Mouse (Mus musculus): ENCODE measurements around the gene Trim56. TPM values are rescaled to one million over a fixed set of nuclear protein-coding genes. Genes with fewer than 3 reads are reported as not detected.

The Trim56 gene
- polyA plus RNA-seq, 1 experiment from 2014 or later = 6.8 TPM

- 95% methylated on average over 8 of the region's 8 CpGs for WGBS
Observed at GRCm38 (mm10) chr5:137073141-137073540, 42.9 kb downstream of the Trim56 start.

GRCm38 (mm10) chr5:137072079-137072960 is 43.7 kb downstream of the Trim56 start, which contains the start of gene Serpine1:
Serpine1 (minus strand) TSS chr5:137072268.
- peak; percentile 90 for ATAC-seq (ENCODE audit: insufficient number of reproducible peaks, insufficient read depth, low FRiP score, low TSS enrichment)
- Histone ChIP-seq H3K9me3 (no peaks in the 10 kb centered on the region), H3K27ac (peak within 1 kb of the TSS; percentile 68), H3K36me3 (no peaks in the 10 kb centered on the region), H3K27me3 (no peaks in the 10 kb centered on the region), H3K4me2 (replicated peaks) (peak within 1 kb of the TSS; percentile 47), H3K4me1 (peaks cover 9% of the 10 kb centered on the region; the same call in 1 of the 2 replicates), H3K4me3 (peak within 1 kb of the TSS; percentile 28), H3K9ac (no peak within 1 kb of the TSS)
- WGBS = 16% methylated on average over 23 of the region's 23 CpGs

More at GRCm38 (mm10) chr5:137073141-137073540, 42.9 kb downstream of the Trim56 start:
- Histone ChIP-seq H3K27ac (no peak overlapping the region), H3K27me3 (no peaks in the 10 kb centered on the region), H3K9me3 (no peaks in the 10 kb centered on the region), H3K4me1 (peaks cover 12% of the 10 kb centered on the region; the same call in 1 of the 2 replicates), H3K4me3 (no peak overlapping the region), H3K36me3 (no peaks in the 10 kb centered on the region), H3K9ac (no peak overlapping the region), H3K4me2 (replicated peaks) (no peak overlapping the region)
- ATAC-seq (ENCODE audit: insufficient number of reproducible peaks, insufficient read depth, low FRiP score, low TSS enrichment) = no peak

DNA sequence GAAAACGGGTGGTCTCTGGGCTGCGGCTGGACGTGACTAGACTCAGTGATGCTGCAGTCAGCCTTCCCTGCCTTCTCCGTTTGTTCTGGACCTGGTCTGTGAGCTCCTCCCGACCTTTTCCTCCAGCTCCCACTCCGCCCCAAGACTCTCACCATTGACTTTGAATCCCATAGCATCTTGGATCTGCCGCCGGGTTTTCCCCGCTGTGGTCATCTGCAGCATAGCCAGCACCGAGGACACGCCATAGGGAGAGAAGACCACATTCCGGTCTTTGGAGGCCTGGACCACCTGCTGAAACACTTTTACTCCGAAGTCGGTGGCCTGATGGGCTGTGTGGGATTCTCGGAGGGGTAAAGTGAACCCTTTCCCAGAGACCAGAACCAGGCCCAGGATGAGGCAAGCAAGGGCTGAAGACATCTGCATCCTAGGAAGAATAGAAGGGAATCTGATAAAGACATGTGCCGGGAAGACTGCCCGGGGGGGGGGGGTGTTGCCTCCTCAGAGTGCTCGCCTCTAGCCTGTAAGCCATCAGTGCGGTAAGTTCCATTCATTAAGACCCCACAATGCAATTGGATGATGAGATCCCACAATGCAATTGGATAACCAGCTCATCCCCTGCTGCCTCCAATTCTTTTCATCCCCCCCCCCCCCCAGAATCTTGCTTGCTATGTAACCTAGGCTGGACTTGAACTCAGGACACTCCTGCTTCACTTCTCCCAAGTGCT is 45.0 kb downstream of the Trim56 start:
- peak overlapping the region; percentile 47; the same call in 1 of the 2 replicates for H3K4me2 ChIP-seq (replicated peaks)
- 88% methylated on average over 19 of the region's 19 CpGs for WGBS
- ATAC-seq (ENCODE audit: insufficient number of reproducible peaks, insufficient read depth, low FRiP score, low TSS enrichment) = no peak

DNA sequence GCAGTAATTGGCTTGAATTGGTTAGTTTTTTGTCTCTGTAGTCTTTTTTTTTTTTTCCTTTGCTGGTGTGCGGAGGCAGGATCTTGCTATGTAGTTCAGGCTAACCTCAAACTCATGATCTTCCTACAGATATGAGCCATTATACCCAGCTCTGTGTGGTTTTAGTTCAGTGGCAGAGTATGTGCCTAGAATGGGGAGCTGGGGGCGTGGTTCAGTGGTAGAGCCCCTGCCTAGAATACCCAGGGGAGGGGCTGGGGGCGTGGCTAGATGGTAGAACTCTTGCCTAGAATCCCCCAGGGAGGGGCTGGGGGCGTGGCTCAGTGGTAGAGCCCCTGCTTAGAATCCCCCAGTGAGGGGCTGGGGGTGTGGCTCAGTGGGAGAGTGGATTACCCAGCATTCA is 47.3 kb downstream of the Trim56 start:
- no peak for ATAC-seq (ENCODE audit: insufficient number of reproducible peaks, insufficient read depth, low FRiP score, low TSS enrichment)
- no peak overlapping the region for H3K4me2 ChIP-seq (replicated peaks)
- 60% methylated on average over 4 of the region's 4 CpGs for WGBS

More for the DNA sequence above, 45.0 kb downstream of the Trim56 start:
- Histone ChIP-seq H3K9me3 (no peaks in the 10 kb centered on the region), H3K27me3 (no peaks in the 10 kb centered on the region), H3K27ac (no peak overlapping the region), H3K4me3 (no peak overlapping the region), H3K4me1 (peaks cover 9% of the 10 kb centered on the region; the same call in 1 of the 2 replicates), H3K9ac (no peak overlapping the region), H3K36me3 (no peaks in the 10 kb centered on the region)

GRCm38 (mm10) chr5:137065923-137066322 is 50.1 kb downstream of the Trim56 start:
- no peak for ATAC-seq (ENCODE audit: insufficient number of reproducible peaks, insufficient read depth, low FRiP score, low TSS enrichment)
- H3K4me3 ChIP-seq = no peak overlapping the region
- H3K4me2 ChIP-seq (replicated peaks) = no peak overlapping the region
- no peaks in the 10 kb centered on the region for H3K4me1 ChIP-seq
- no peaks in the 10 kb centered on the region for H3K36me3 ChIP-seq
- H3K9me3 ChIP-seq = no peaks in the 10 kb centered on the region
- 75% methylated on average over 8 of the region's 8 CpGs for WGBS
- no peaks in the 10 kb centered on the region for H3K27me3 ChIP-seq
- H3K9ac ChIP-seq = no peak overlapping the region
- no peak overlapping the region for H3K27ac ChIP-seq

More for the DNA sequence above, 47.3 kb downstream of the Trim56 start:
- Histone ChIP-seq H3K27ac (no peak overlapping the region), H3K4me1 (peaks cover 9% of the 10 kb centered on the region; the same call in 1 of the 2 replicates), H3K9ac (no peak overlapping the region), H3K27me3 (no peaks in the 10 kb centered on the region), H3K36me3 (no peaks in the 10 kb centered on the region), H3K4me3 (no peak overlapping the region), H3K9me3 (no peaks in the 10 kb centered on the region)

GRCm38 (mm10) chr5:137065454-137065853 is 50.6 kb downstream of the Trim56 start:
- H3K4me3 ChIP-seq = no peak overlapping the region
- no peak for ATAC-seq (ENCODE audit: insufficient number of reproducible peaks, insufficient read depth, low FRiP score, low TSS enrichment)
- no peak overlapping the region for H3K4me2 ChIP-seq (replicated peaks)
- no peak overlapping the region for H3K27ac ChIP-seq
- WGBS = 65% methylated on average over 6 of the region's 6 CpGs
- no peaks in the 10 kb centered on the region for H3K27me3 ChIP-seq
- H3K36me3 ChIP-seq = no peaks in the 10 kb centered on the region
- H3K9me3 ChIP-seq = no peaks in the 10 kb centered on the region
- no peaks in the 10 kb centered on the region for H3K4me1 ChIP-seq
- H3K9ac ChIP-seq = no peak overlapping the region

- Histone ChIP-seq H3K36me3 (no peaks in the 10 kb centered on the region), H3K9ac (no peak overlapping the region), H3K4me3 (no peak overlapping the region), H3K27me3 (no peaks in the 10 kb centered on the region), H3K9me3 (no peaks in the 10 kb centered on the region), H3K27ac (no peak overlapping the region), H3K4me1 (no peaks in the 10 kb centered on the region), H3K4me2 (replicated peaks) (no peak overlapping the region)
- ATAC-seq (ENCODE audit: insufficient number of reproducible peaks, insufficient read depth, low FRiP score, low TSS enrichment) = no peak
- WGBS = 81% methylated on average over 5 of the region's 5 CpGs
Observed at GRCm38 (mm10) chr5:137062601-137063000, 53.4 kb downstream of the Trim56 start.

- H3K4me2 ChIP-seq (replicated peaks) = no peak overlapping the region
- H3K27me3 ChIP-seq = no peaks in the 10 kb centered on the region
- H3K4me1 ChIP-seq = no peaks in the 10 kb centered on the region
- H3K27ac ChIP-seq = no peak overlapping the region
- H3K9me3 ChIP-seq = no peaks in the 10 kb centered on the region
- 24% methylated on average over 11 of the region's 12 CpGs for WGBS
- no peak for ATAC-seq (ENCODE audit: insufficient number of reproducible peaks, insufficient read depth, low FRiP score, low TSS enrichment)
- H3K36me3 ChIP-seq = no peaks in the 10 kb centered on the region
- no peak overlapping the region for H3K4me3 ChIP-seq
- H3K9ac ChIP-seq = no peak overlapping the region
Observed at GRCm38 (mm10) chr5:137061809-137062481, 54.1 kb downstream of the Trim56 start.

Other genes with a start within 250 kb of the Trim56 start
- 239 and 242 TPM in 2 replicates for gene Col26a1, start 233.0 kb downstream of the Trim56 start, polyA plus RNA-seq (2016; fragmentation: Nextera tagmentation; extraction: Ambion mirVana)
- gene Ift22, start 208.1 kb downstream of the Trim56 start, polyA plus RNA-seq (2016; fragmentation: Nextera tagmentation; extraction: Ambion mirVana) = 67.9 and 70.2 TPM in 2 replicates
- gene Fis1, start 162.9 kb downstream of the Trim56 start, polyA plus RNA-seq (2016; fragmentation: Nextera tagmentation; extraction: Ambion mirVana) = 286 and 305 TPM in 2 replicates
- gene Cldn15, start 149.6 kb downstream of the Trim56 start, polyA plus RNA-seq (2016; fragmentation: Nextera tagmentation; extraction: Ambion mirVana) = 0.17 TPM in 1 of 2 replicates, not detected in the other
- gene Plod3, start 129.2 kb downstream of the Trim56 start, polyA plus RNA-seq (2016; fragmentation: Nextera tagmentation; extraction: Ambion mirVana) = 41.5 and 51.4 TPM in 2 replicates
- gene Znhit1, start 128.2 kb downstream of the Trim56 start, polyA plus RNA-seq (2016; fragmentation: Nextera tagmentation; extraction: Ambion mirVana) = 115 and 128 TPM in 2 replicates
- 1.2 and 2.5 TPM in 2 replicates for gene Vgf, start 89.8 kb downstream of the Trim56 start, polyA plus RNA-seq (2016; fragmentation: Nextera tagmentation; extraction: Ambion mirVana)
- gene Ap1s1, start 70.1 kb downstream of the Trim56 start, polyA plus RNA-seq (2016; fragmentation: Nextera tagmentation; extraction: Ambion mirVana) = 173 and 175 TPM in 2 replicates
- 0.25 and 0.36 TPM in 2 replicates for gene Serpine1, start 43.9 kb downstream of the Trim56 start, polyA plus RNA-seq (2016; fragmentation: Nextera tagmentation; extraction: Ambion mirVana)
- not detected in 2 replicates for gene Muc3, start 33.1 kb upstream of the Trim56 start, polyA plus RNA-seq (2016; fragmentation: Nextera tagmentation; extraction: Ambion mirVana)
- 0.08 TPM in 1 of 2 replicates, not detected in the other for gene Muc3a, start 96.2 kb upstream of the Trim56 start, polyA plus RNA-seq (2016; fragmentation: Nextera tagmentation; extraction: Ambion mirVana)
- gene Ache, start 171.3 kb upstream of the Trim56 start, polyA plus RNA-seq (2016; fragmentation: Nextera tagmentation; extraction: Ambion mirVana) = 7.1 and 8.2 TPM in 2 replicates
- 6.7 and 8.2 TPM in 2 replicates for gene Ufsp1, start 178.4 kb upstream of the Trim56 start, polyA plus RNA-seq (2016; fragmentation: Nextera tagmentation; extraction: Ambion mirVana)
- 171 and 177 TPM in 2 replicates for gene Srrt, start 191.5 kb upstream of the Trim56 start, polyA plus RNA-seq (2016; fragmentation: Nextera tagmentation; extraction: Ambion mirVana)
- 87.1 and 93.4 TPM in 2 replicates for gene Trip6, start 198.2 kb upstream of the Trim56 start, polyA plus RNA-seq (2016; fragmentation: Nextera tagmentation; extraction: Ambion mirVana)
- gene Slc12a9, start 217.4 kb upstream of the Trim56 start, polyA plus RNA-seq (2016; fragmentation: Nextera tagmentation; extraction: Ambion mirVana) = 16.0 and 18.8 TPM in 2 replicates
- gene Ephb4, start 233.9 kb upstream of the Trim56 start, polyA plus RNA-seq (2016; fragmentation: Nextera tagmentation; extraction: Ambion mirVana) = 87.3 and 91.6 TPM in 2 replicates

Data from embryonic facial prominence, embryonic 12.5 days (tissue).